Mouse (Mus musculus) urinary bladder, postnatal 0 days (tissue): Measurements from ENCODE around the gene Tex16. TPM values are rescaled to one million over a fixed set of nuclear protein-coding genes. Genes with fewer than 3 reads are reported as not detected.

Source experiments
- polyA plus RNA-seq: library from polyadenylated mRNA; unstranded; fragments of >200 nt; fragmentation: Nextera tagmentation; extraction: Ambion mirVana; gene quantifications from 2 replicates; pipeline ENCODE4 v1.2.1, GENCODE M21; 2015

The Tex16 gene
- polyA plus RNA-seq: not detected in 2 replicates

GRCm38 (mm10) chrX:112010707-112011106 is at the start of gene Tex16:
TSS of gene Tex16 (plus strand) at chrX:112011007.

Other genes with a start within 250 kb of the Tex16 start
- gene Gm45194, start 119.6 kb upstream of the Tex16 start, polyA plus RNA-seq: not detected in 2 replicates
- gene 4933403O08Rik, start 228.0 kb downstream of the Tex16 start, polyA plus RNA-seq: not detected in 2 replicates